Mouse (Mus musculus): ENCODE results near the gene Kxd1. TPM values are rescaled to one million over a fixed set of nuclear protein-coding genes. Genes with fewer than 3 reads are reported as not detected.

Gene Kxd1
- polyA plus RNA-seq, 1 experiment from 2014 or later, result 52.6 TPM

GRCm38 (mm10) chr8:70459636-70460035, 68.1 kb downstream of the Kxd1 start:
- Histone ChIP-seq H3K9me3 (ENCODE audit: control insufficient read depth, low read length) (no peaks in the 10 kb centered on the region), H3K36me3 (ENCODE audit: control insufficient read depth, insufficient read depth, low read length) (no peaks in the 10 kb centered on the region), H3K9ac (replicated peaks; ENCODE audit: low read length) (no peak overlapping the region), H3K27me3 (ENCODE audit: control insufficient read depth, insufficient read depth, low read length) (no peaks in the 10 kb centered on the region), H3K4me1 (ENCODE audit: control insufficient read depth, insufficient read depth, low read length) (no peaks in the 10 kb centered on the region), H3K4me3 (replicated peaks; ENCODE audit: low read depth, low read length) (no peak overlapping the region), H3K4me2 (ENCODE audit: low read length) (no peak overlapping the region), H3K27ac (replicated peaks; ENCODE audit: low read depth, low read length) (no peak overlapping the region)
- DNase-seq, result no peak
- 97% methylated on average over 2 of the region's 2 CpGs for WGBS
- no peak for ATAC-seq (ENCODE audit: low FRiP score, low TSS enrichment)

GRCm38 (mm10) chr8:70458462-70458861, 69.3 kb downstream of the Kxd1 start:
- Histone ChIP-seq H3K9me3 (ENCODE audit: control insufficient read depth, low read length) (no peaks in the 10 kb centered on the region), H3K9ac (replicated peaks; ENCODE audit: low read length) (no peak overlapping the region), H3K27ac (replicated peaks; ENCODE audit: low read depth, low read length) (no peak overlapping the region), H3K4me3 (replicated peaks; ENCODE audit: low read depth, low read length) (no peak overlapping the region), H3K36me3 (ENCODE audit: control insufficient read depth, insufficient read depth, low read length) (no peaks in the 10 kb centered on the region), H3K27me3 (ENCODE audit: control insufficient read depth, insufficient read depth, low read length) (no peaks in the 10 kb centered on the region), H3K4me2 (ENCODE audit: low read length) (no peak overlapping the region), H3K4me1 (ENCODE audit: control insufficient read depth, insufficient read depth, low read length) (no peaks in the 10 kb centered on the region)
- ATAC-seq (ENCODE audit: low FRiP score, low TSS enrichment), result no peak
- no peak for DNase-seq
- WGBS, result 91% methylated on average over 3 of the region's 3 CpGs

Other genes starting within 250 kb of the Kxd1 start
- gene Homer3, start 245.1 kb downstream of the Kxd1 start, polyA plus RNA-seq (2014; fragmentation: Nextera tagmentation; extraction: Ambion mirVana), result 24.0 and 34.4 TPM in 2 replicates
- gene Ddx49, start 225.5 kb downstream of the Kxd1 start, polyA plus RNA-seq (2014; fragmentation: Nextera tagmentation; extraction: Ambion mirVana), result 44.8 and 48.8 TPM in 2 replicates
- 274 and 309 TPM in 2 replicates for gene Cope, start 225.4 kb downstream of the Kxd1 start, polyA plus RNA-seq (2014; fragmentation: Nextera tagmentation; extraction: Ambion mirVana)
- gene Cers1, start 212.2 kb downstream of the Kxd1 start, polyA plus RNA-seq (2014; fragmentation: Nextera tagmentation; extraction: Ambion mirVana), result 38.8 and 42.9 TPM in 2 replicates
- gene Gdf1, start 198.1 kb downstream of the Kxd1 start, polyA plus RNA-seq (2014; fragmentation: Nextera tagmentation; extraction: Ambion mirVana), result not detected in 2 replicates
- gene Upf1, start 174.7 kb downstream of the Kxd1 start, polyA plus RNA-seq (2014; fragmentation: Nextera tagmentation; extraction: Ambion mirVana), result 16.9 and 18.4 TPM in 2 replicates
- 0.47 TPM in 1 of 2 replicates, not detected in the other for gene Comp, start 154.4 kb downstream of the Kxd1 start, polyA plus RNA-seq (2014; fragmentation: Nextera tagmentation; extraction: Ambion mirVana)
- gene Crtc1, start 88.4 kb downstream of the Kxd1 start, polyA plus RNA-seq (2014; fragmentation: Nextera tagmentation; extraction: Ambion mirVana), result 43.9 and 51.7 TPM in 2 replicates
- gene Klhl26, start 51.0 kb downstream of the Kxd1 start, polyA plus RNA-seq (2014; fragmentation: Nextera tagmentation; extraction: Ambion mirVana), result 24.2 and 27.2 TPM in 2 replicates
- 104 and 143 TPM in 2 replicates for gene Tmem59l, start 40.6 kb downstream of the Kxd1 start, polyA plus RNA-seq (2014; fragmentation: Nextera tagmentation; extraction: Ambion mirVana)
- 2.1 and 3.0 TPM in 2 replicates for gene Crlf1, start 34.8 kb downstream of the Kxd1 start, polyA plus RNA-seq (2014; fragmentation: Nextera tagmentation; extraction: Ambion mirVana)
- 152 and 190 TPM in 2 replicates for gene Rex1bd, start 21.2 kb downstream of the Kxd1 start, polyA plus RNA-seq (2014; fragmentation: Nextera tagmentation; extraction: Ambion mirVana)
- 696 and 821 TPM in 2 replicates for gene Uba52, start 17.2 kb downstream of the Kxd1 start, polyA plus RNA-seq (2014; fragmentation: Nextera tagmentation; extraction: Ambion mirVana)
- gene Fkbp8, start 232 bp downstream of the Kxd1 start, polyA plus RNA-seq (2014; fragmentation: Nextera tagmentation; extraction: Ambion mirVana), result 328 and 408 TPM in 2 replicates
- gene Ell, start 11.5 kb upstream of the Kxd1 start, polyA plus RNA-seq (2014; fragmentation: Nextera tagmentation; extraction: Ambion mirVana), result 14.9 and 17.1 TPM in 2 replicates
- 91.9 and 101 TPM in 2 replicates for gene Isyna1, start 66.4 kb upstream of the Kxd1 start, polyA plus RNA-seq (2014; fragmentation: Nextera tagmentation; extraction: Ambion mirVana)
- 172 and 213 TPM in 2 replicates for gene Ssbp4, start 80.9 kb upstream of the Kxd1 start, polyA plus RNA-seq (2014; fragmentation: Nextera tagmentation; extraction: Ambion mirVana)
- 0.34 and 1.1 TPM in 2 replicates for gene Lrrc25, start 88.2 kb upstream of the Kxd1 start, polyA plus RNA-seq (2014; fragmentation: Nextera tagmentation; extraction: Ambion mirVana)
- gene Gdf15, start 104.5 kb upstream of the Kxd1 start, polyA plus RNA-seq (2014; fragmentation: Nextera tagmentation; extraction: Ambion mirVana), result 0.16 and 0.20 TPM in 2 replicates
- 86.9 and 95.8 TPM in 2 replicates for gene Pgpep1, start 132.4 kb upstream of the Kxd1 start, polyA plus RNA-seq (2014; fragmentation: Nextera tagmentation; extraction: Ambion mirVana)
- gene Lsm4, start 145.3 kb upstream of the Kxd1 start, polyA plus RNA-seq (2014; fragmentation: Nextera tagmentation; extraction: Ambion mirVana), result 175 and 201 TPM in 2 replicates
- 104 and 119 TPM in 2 replicates for gene Jund, start 171.0 kb upstream of the Kxd1 start, polyA plus RNA-seq (2014; fragmentation: Nextera tagmentation; extraction: Ambion mirVana)
- gene Iqcn, start 175.5 kb upstream of the Kxd1 start, polyA plus RNA-seq (2014; fragmentation: Nextera tagmentation; extraction: Ambion mirVana), result 0.05 TPM in 2 replicates
- not detected in 2 replicates for gene Gm3336, start 190.6 kb upstream of the Kxd1 start, polyA plus RNA-seq (2014; fragmentation: Nextera tagmentation; extraction: Ambion mirVana)
- gene Pde4c, start 195.8 kb upstream of the Kxd1 start, polyA plus RNA-seq (2014; fragmentation: Nextera tagmentation; extraction: Ambion mirVana), result 0.24 TPM in 1 of 2 replicates, not detected in the other
- 407 and 464 TPM in 2 replicates for gene Rab3a, start 226.7 kb upstream of the Kxd1 start, polyA plus RNA-seq (2014; fragmentation: Nextera tagmentation; extraction: Ambion mirVana)
- 37.1 and 39.0 TPM in 2 replicates for gene Mpv17l2, start 233.0 kb upstream of the Kxd1 start, polyA plus RNA-seq (2014; fragmentation: Nextera tagmentation; extraction: Ambion mirVana)
- 79.2 and 84.7 TPM in 2 replicates for gene Pik3r2, start 248.8 kb upstream of the Kxd1 start, polyA plus RNA-seq (2014; fragmentation: Nextera tagmentation; extraction: Ambion mirVana)

All from midbrain, embryonic 14.5 days (tissue).